Mouse (Mus musculus): Measurements from ENCODE around the gene Efcc1. TPM values are rescaled to one million over a fixed set of nuclear protein-coding genes. Genes with fewer than 3 reads are reported as not detected.

Gene Efcc1
- total RNA-seq, 1 experiment, result not detected

- Histone ChIP-seq H3K9me3 (ENCODE audit: control insufficient read depth, insufficient read depth, low read depth, low read length) (no peaks in the 10 kb centered on the region), H3K4me3 (ENCODE audit: insufficient read depth in 1 of 2, low read depth in 1 of 2, low read length in 2 of 2, poor library complexity in 1 of 2, severe bottlenecking in 1 of 2) (no peak overlapping the region), H3K4me1 (ENCODE audit: control insufficient read depth in 2 of 2, insufficient read depth in 2 of 2, low read length in 2 of 2, poor library complexity in 1 of 2) (peaks cover 0 to 6% of the 10 kb centered on the region in 2 experiments; a peak in 3 of 4 replicates), H3K36me3 (ENCODE audit: control insufficient read depth, insufficient read depth, low read length, poor library complexity, severe bottlenecking) (no peaks in the 10 kb centered on the region; the same call in 1 of the 2 replicates), H3K27ac (ENCODE audit: insufficient read depth, low read depth, low read length, poor library complexity, severe bottlenecking) (no peak overlapping the region), H3K9ac (ENCODE audit: insufficient read depth, low read depth, low read length, poor library complexity, severe bottlenecking) (no peak overlapping the region)
- in situ Hi-C loops (cut with MboI; ENCODE audit: low sequenced_read_pairs in 2 of 2, unreplicated experiment in 2 of 2), result no loop called here
- no peak for DNase-seq (ENCODE audit: low read depth, low spot score)
- TF ChIP-seq ZC3H11A (IDR thresholded peaks at IDR 0.05; ENCODE audit: borderline replicate concordance, low read depth, low read length) (no peak), ZNF384 (IDR thresholded peaks at IDR 0.05; ENCODE audit: low read depth, low read length) (no peak), HCFC1 (IDR thresholded peaks at IDR 0.05; ENCODE audit: borderline replicate concordance, insufficient read depth, low read length) (no peak), MAFK (IDR thresholded peaks at IDR 0.05; ENCODE audit: insufficient read depth, low read depth, low read length) (no peak), CHD2 (IDR thresholded peaks at IDR 0.05; ENCODE audit: low read depth, low read length) (no peak)
Observed at GRCm38 (mm10) chr6:87788896-87789587, 58.4 kb downstream of the Efcc1 start.

- in situ Hi-C loops (cut with MboI; ENCODE audit: low sequenced_read_pairs in 2 of 2, unreplicated experiment in 2 of 2), result no loop called here
- H3K4me3 ChIP-seq (ENCODE audit: insufficient read depth in 1 of 2, low read depth in 1 of 2, low read length in 2 of 2, poor library complexity in 1 of 2, severe bottlenecking in 1 of 2), result no peak overlapping the region
Observed at GRCm38 (mm10) chr6:87789791-87790190, 59.1 kb downstream of the Efcc1 start.

GRCm38 (mm10) chr6:87790779-87791480 lies 60.3 kb downstream of the Efcc1 start:
- no peak overlapping the region for H3K9ac ChIP-seq (ENCODE audit: insufficient read depth, low read depth, low read length, poor library complexity, severe bottlenecking)
- peaks cover 4 to 18% of the 10 kb centered on the region in 2 experiments for H3K4me1 ChIP-seq (ENCODE audit: control insufficient read depth in 2 of 2, insufficient read depth in 2 of 2, low read length in 2 of 2, poor library complexity in 1 of 2)
- TF ChIP-seq CHD2 (IDR thresholded peaks at IDR 0.05; ENCODE audit: low read depth, low read length) (no peak), ZNF384 (IDR thresholded peaks at IDR 0.05; ENCODE audit: low read depth, low read length) (no peak), HCFC1 (IDR thresholded peaks at IDR 0.05; ENCODE audit: borderline replicate concordance, insufficient read depth, low read length) (no peak), ZC3H11A (IDR thresholded peaks at IDR 0.05; ENCODE audit: borderline replicate concordance, low read depth, low read length) (no peak), MAFK (IDR thresholded peaks at IDR 0.05; ENCODE audit: insufficient read depth, low read depth, low read length) (no peak)
- no peak overlapping the region for H3K27ac ChIP-seq (ENCODE audit: insufficient read depth, low read depth, low read length, poor library complexity, severe bottlenecking)
- DNase-seq (ENCODE audit: low read depth, low spot score), result no peak
- in situ Hi-C loops (cut with MboI; ENCODE audit: low sequenced_read_pairs in 2 of 2, unreplicated experiment in 2 of 2), result no loop called here
- H3K4me3 ChIP-seq (ENCODE audit: insufficient read depth in 1 of 2, low read depth in 1 of 2, low read length in 2 of 2, poor library complexity in 1 of 2, severe bottlenecking in 1 of 2), result no peak overlapping the region
- no peaks in the 10 kb centered on the region for H3K9me3 ChIP-seq (ENCODE audit: control insufficient read depth, insufficient read depth, low read depth, low read length)
- no peaks in the 10 kb centered on the region; the same call in 1 of the 2 replicates for H3K36me3 ChIP-seq (ENCODE audit: control insufficient read depth, insufficient read depth, low read length, poor library complexity, severe bottlenecking)

More at GRCm38 (mm10) chr6:87789791-87790190, 59.1 kb downstream of the Efcc1 start:
- TF ChIP-seq MAFK (IDR thresholded peaks at IDR 0.05; ENCODE audit: insufficient read depth, low read depth, low read length) (no peak), ZC3H11A (IDR thresholded peaks at IDR 0.05; ENCODE audit: borderline replicate concordance, low read depth, low read length) (no peak), ZNF384 (IDR thresholded peaks at IDR 0.05; ENCODE audit: low read depth, low read length) (no peak), CHD2 (IDR thresholded peaks at IDR 0.05; ENCODE audit: low read depth, low read length) (no peak), HCFC1 (IDR thresholded peaks at IDR 0.05; ENCODE audit: borderline replicate concordance, insufficient read depth, low read length) (no peak)
- H3K36me3 ChIP-seq (ENCODE audit: control insufficient read depth, insufficient read depth, low read length, poor library complexity, severe bottlenecking), result no peaks in the 10 kb centered on the region; the same call in 1 of the 2 replicates
- no peak overlapping the region for H3K27ac ChIP-seq (ENCODE audit: insufficient read depth, low read depth, low read length, poor library complexity, severe bottlenecking)
- DNase-seq (ENCODE audit: low read depth, low spot score), result no peak
- no peak overlapping the region for H3K9ac ChIP-seq (ENCODE audit: insufficient read depth, low read depth, low read length, poor library complexity, severe bottlenecking)
- peaks cover under 1 to 13% of the 10 kb centered on the region in 2 experiments for H3K4me1 ChIP-seq (ENCODE audit: control insufficient read depth in 2 of 2, insufficient read depth in 2 of 2, low read length in 2 of 2, poor library complexity in 1 of 2)
- H3K9me3 ChIP-seq (ENCODE audit: control insufficient read depth, insufficient read depth, low read depth, low read length), result no peaks in the 10 kb centered on the region

- in situ Hi-C loops (cut with MboI; ENCODE audit: low sequenced_read_pairs in 2 of 2, unreplicated experiment in 2 of 2), result no loop called here
- Histone ChIP-seq H3K36me3 (ENCODE audit: control insufficient read depth, insufficient read depth, low read length, poor library complexity, severe bottlenecking) (no peaks in the 10 kb centered on the region; the same call in 1 of the 2 replicates), H3K27ac (ENCODE audit: insufficient read depth, low read depth, low read length, poor library complexity, severe bottlenecking) (no peak overlapping the region), H3K4me3 (ENCODE audit: insufficient read depth in 1 of 2, low read depth in 1 of 2, low read length in 2 of 2, poor library complexity in 1 of 2, severe bottlenecking in 1 of 2) (no peak overlapping the region), H3K9me3 (ENCODE audit: control insufficient read depth, insufficient read depth, low read depth, low read length) (no peaks in the 10 kb centered on the region), H3K4me1 (ENCODE audit: control insufficient read depth in 2 of 2, insufficient read depth in 2 of 2, low read length in 2 of 2, poor library complexity in 1 of 2) (peaks cover 9 to 26% of the 10 kb centered on the region in 2 experiments), H3K9ac (ENCODE audit: insufficient read depth, low read depth, low read length, poor library complexity, severe bottlenecking) (no peak overlapping the region)
- no peak for DNase-seq (ENCODE audit: low read depth, low spot score)
- TF ChIP-seq HCFC1 (IDR thresholded peaks at IDR 0.05; ENCODE audit: borderline replicate concordance, insufficient read depth, low read length) (no peak), ZNF384 (IDR thresholded peaks at IDR 0.05; ENCODE audit: low read depth, low read length) (no peak), ZC3H11A (IDR thresholded peaks at IDR 0.05; ENCODE audit: borderline replicate concordance, low read depth, low read length) (no peak), MAFK (IDR thresholded peaks at IDR 0.05; ENCODE audit: insufficient read depth, low read depth, low read length) (no peak), CHD2 (IDR thresholded peaks at IDR 0.05; ENCODE audit: low read depth, low read length) (no peak)
Observed at GRCm38 (mm10) chr6:87791826-87792225, 61.2 kb downstream of the Efcc1 start.
